Mouse (Mus musculus) cerebellum, adult 9-10 months (tissue): ENCODE data around the gene Cxcl5.
A peak's percentile ranks its signal among the peaks of the same experiment; 100 is the strongest.

Experiments
- DNase-seq: peaks from one replicate; pipeline ENCODE4 v3.0.0; 2022

The Cxcl5 gene

GRCm38 (mm10) chr5:90759077-90760065 lies at the start of gene Cxcl5:
Cxcl5 (plus strand) TSS chr5:90759360.
- no peak for DNase-seq

- DNase-seq, result no peak
Observed at GRCm38 (mm10) chr5:90711409-90711808, 47.8 kb upstream of the Cxcl5 start.

- DNase-seq, result no peak
Observed at GRCm38 (mm10) chr5:90717937-90718336, 41.2 kb upstream of the Cxcl5 start.

- no peak for DNase-seq
Observed at GRCm38 (mm10) chr5:90722656-90723055, 36.5 kb upstream of the Cxcl5 start.

- DNase-seq, result no peak
Observed at GRCm38 (mm10) chr5:90728254-90728653, 30.9 kb upstream of the Cxcl5 start.

- DNase-seq, result peak; percentile 64
Observed at GRCm38 (mm10) chr5:90731480-90731879, 27.7 kb upstream of the Cxcl5 start.

GRCm38 (mm10) chr5:90742029-90742428 lies 17.1 kb upstream of the Cxcl5 start:
- no peak for DNase-seq

GRCm38 (mm10) chr5:90753934-90754333 lies 5.2 kb upstream of the Cxcl5 start:
- no peak for DNase-seq

- DNase-seq, result peak; percentile 1
Observed at GRCm38 (mm10) chr5:90758020-90758605, 1.0 kb upstream of the Cxcl5 start.

GRCm38 (mm10) chr5:90760303-90760702 lies 1.1 kb downstream of the Cxcl5 start:
- no peak for DNase-seq

GRCm38 (mm10) chr5:90760844-90761243 lies 1.7 kb downstream of the Cxcl5 start:
- DNase-seq, result no peak

- no peak for DNase-seq
Observed at GRCm38 (mm10) chr5:90761834-90762233, 2.7 kb downstream of the Cxcl5 start.

- no peak for DNase-seq
Observed at GRCm38 (mm10) chr5:90763912-90764665, 4.9 kb downstream of the Cxcl5 start.

- no peak for DNase-seq
Observed at GRCm38 (mm10) chr5:90765821-90766606, 6.9 kb downstream of the Cxcl5 start.

- no peak for DNase-seq
Observed at GRCm38 (mm10) chr5:90768218-90768617, 9.1 kb downstream of the Cxcl5 start, which contains the start of gene Ppbp. Ppbp (plus strand) TSS chr5:90768518.

GRCm38 (mm10) chr5:90771369-90771768 lies 12.2 kb downstream of the Cxcl5 start:
- DNase-seq, result no peak

GRCm38 (mm10) chr5:90771880-90772653 lies 12.9 kb downstream of the Cxcl5 start, which contains the start of gene Pf4:
Pf4 (plus strand) TSS chr5:90772435.
- no peak for DNase-seq

- DNase-seq, result no peak
Observed at GRCm38 (mm10) chr5:90775562-90775961, 16.4 kb downstream of the Cxcl5 start.

- DNase-seq, result no peak
Observed at GRCm38 (mm10) chr5:90777621-90778020, 18.5 kb downstream of the Cxcl5 start.

- no peak for DNase-seq
Observed at GRCm38 (mm10) chr5:90778856-90779255, 19.7 kb downstream of the Cxcl5 start.

- DNase-seq, result no peak
Observed at GRCm38 (mm10) chr5:90783697-90784096, 24.5 kb downstream of the Cxcl5 start.
